Mouse (Mus musculus): ENCODE data around the gene Cblc.

The Cblc gene

GRCm38 (mm10) chr7:19781741-19782140, 14.9 kb downstream of the Cblc start:
- no peak for DNase-seq (ENCODE audit: low spot score)

GRCm38 (mm10) chr7:19779903-19780302, 16.7 kb downstream of the Cblc start:
- no peak for DNase-seq (ENCODE audit: low spot score)

GRCm38 (mm10) chr7:19778645-19779044, 18.0 kb downstream of the Cblc start:
- no peak for DNase-seq (ENCODE audit: low spot score)

GRCm38 (mm10) chr7:19777049-19777723, 19.4 kb downstream of the Cblc start:
- DNase-seq (ENCODE audit: low spot score): no peak

- no peak for DNase-seq (ENCODE audit: low spot score)
These were observed 24.9 kb downstream of the Cblc start for GRCm38 (mm10) chr7:19771682-19772081.

GRCm38 (mm10) chr7:19770984-19771391, 25.6 kb downstream of the Cblc start, which contains the start of gene Bcam:
TSS of gene Bcam (minus strand) at chr7:19771016.
- DNase-seq (ENCODE audit: low spot score): no peak

GRCm38 (mm10) chr7:19770375-19770754, 26.2 kb downstream of the Cblc start:
- peak; percentile 93 for DNase-seq (ENCODE audit: low spot score)

GRCm38 (mm10) chr7:19769434-19770374, 26.9 kb downstream of the Cblc start:
- DNase-seq (ENCODE audit: low spot score): no peak

- no peak for DNase-seq (ENCODE audit: low spot score)
These were observed 27.6 kb downstream of the Cblc start for GRCm38 (mm10) chr7:19769001-19769400.

- no peak for DNase-seq (ENCODE audit: low spot score)
These were observed 28.4 kb downstream of the Cblc start for GRCm38 (mm10) chr7:19768251-19768650.

- DNase-seq (ENCODE audit: low spot score): no peak
These were observed 32.0 kb downstream of the Cblc start for GRCm38 (mm10) chr7:19764581-19764980.

GRCm38 (mm10) chr7:19763829-19764477, 32.7 kb downstream of the Cblc start:
- DNase-seq (ENCODE audit: low spot score): no peak

GRCm38 (mm10) chr7:19762283-19762682, 34.3 kb downstream of the Cblc start:
- no peak for DNase-seq (ENCODE audit: low spot score)

- no peak for DNase-seq (ENCODE audit: low spot score)
These were observed 36.6 kb downstream of the Cblc start for GRCm38 (mm10) chr7:19760021-19760420.

GRCm38 (mm10) chr7:19758623-19759022, 38.0 kb downstream of the Cblc start:
- DNase-seq (ENCODE audit: low spot score): no peak

- no peak for DNase-seq (ENCODE audit: low spot score)
These were observed 40.5 kb downstream of the Cblc start for GRCm38 (mm10) chr7:19755851-19756786.

- no peak for DNase-seq (ENCODE audit: low spot score)
These were observed 41.6 kb downstream of the Cblc start for GRCm38 (mm10) chr7:19755008-19755407.

- DNase-seq (ENCODE audit: low spot score): no peak
These were observed 42.5 kb downstream of the Cblc start for GRCm38 (mm10) chr7:19754065-19754464.

- DNase-seq (ENCODE audit: low spot score): no peak
These were observed 43.0 kb downstream of the Cblc start for GRCm38 (mm10) chr7:19753587-19753986.

GRCm38 (mm10) chr7:19752652-19753051, 44.0 kb downstream of the Cblc start:
- DNase-seq (ENCODE audit: low spot score): no peak

GRCm38 (mm10) chr7:19751070-19751383, 45.6 kb downstream of the Cblc start:
- DNase-seq (ENCODE audit: low spot score): no peak
